Mouse (Mus musculus): Measurements from ENCODE around the gene Lhx6. TPM values are rescaled to one million over a fixed set of nuclear protein-coding genes. Genes with fewer than 3 reads are reported as not detected.

The Lhx6 gene
- polyA plus RNA-seq, 1 experiment, result 0.71 TPM

GRCm38 (mm10) chr2:36048164-36048563, 57.0 kb downstream of the Lhx6 start:
- Histone ChIP-seq H3K27ac (ENCODE audit: insufficient read depth, low read length) (no peak overlapping the region), H3K27me3 (ENCODE audit: control insufficient read depth, insufficient read depth, low read length) (no peaks in the 10 kb centered on the region), H3K36me3 (ENCODE audit: control insufficient read depth, insufficient read depth, low read length) (0 out of 2 replicates have a peak, but pooled peaks cover 2% of the 10 kb centered on the region), H3K4me1 (ENCODE audit: control insufficient read depth, insufficient read depth, insufficient read length) (peaks cover 6% of the 10 kb centered on the region; the same call in 1 of the 2 replicates), H3K4me3 (ENCODE audit: extremely low read depth, insufficient read depth, insufficient read length) (no peak overlapping the region; the same call in 1 of the 2 replicates)
- no peak for DNase-seq (ENCODE audit: low read depth in 1 of 2, low spot score in 2 of 2)
- no peak for TF ChIP-seq POLR2A (IDR thresholded peaks at IDR 0.05; ENCODE audit: low read depth, low read length)
- TF ChIP-seq CTCF (IDR thresholded peaks at IDR 0.05; ENCODE audit: extremely low read depth, insufficient read depth, insufficient read length, insufficient replicate concordance), result no peak
- WGBS, result 49% methylated on average over 8 of the region's 8 CpGs

- Histone ChIP-seq H3K36me3 (ENCODE audit: control insufficient read depth, insufficient read depth, low read length) (peaks cover 23% of the 10 kb centered on the region), H3K27ac (ENCODE audit: insufficient read depth, low read length) (no peak overlapping the region), H3K4me1 (ENCODE audit: control insufficient read depth, insufficient read depth, insufficient read length) (no peaks in the 10 kb centered on the region), H3K27me3 (ENCODE audit: control insufficient read depth, insufficient read depth, low read length) (no peaks in the 10 kb centered on the region), H3K4me3 (ENCODE audit: extremely low read depth, insufficient read depth, insufficient read length) (no peak overlapping the region)
- TF ChIP-seq POLR2A (IDR thresholded peaks at IDR 0.05; ENCODE audit: low read depth, low read length), result no peak
- no peak for TF ChIP-seq CTCF (IDR thresholded peaks at IDR 0.05; ENCODE audit: extremely low read depth, insufficient read depth, insufficient read length, insufficient replicate concordance)
- WGBS, result 52% methylated on average over 1 of the region's 1 CpGs
- DNase-seq (ENCODE audit: low read depth in 1 of 2, low spot score in 2 of 2), result no peak
Observed at GRCm38 (mm10) chr2:36040872-36041271, 64.3 kb downstream of the Lhx6 start.

- no peaks in the 10 kb centered on the region for H3K4me1 ChIP-seq (ENCODE audit: control insufficient read depth, insufficient read depth, insufficient read length)
- peaks cover 23% of the 10 kb centered on the region for H3K36me3 ChIP-seq (ENCODE audit: control insufficient read depth, insufficient read depth, low read length)
- DNase-seq (ENCODE audit: low read depth in 1 of 2, low spot score in 2 of 2), result no peak
- H3K27ac ChIP-seq (ENCODE audit: insufficient read depth, low read length), result no peak overlapping the region
- H3K27me3 ChIP-seq (ENCODE audit: control insufficient read depth, insufficient read depth, low read length), result no peaks in the 10 kb centered on the region
- TF ChIP-seq CTCF (IDR thresholded peaks at IDR 0.05; ENCODE audit: extremely low read depth, insufficient read depth, insufficient read length, insufficient replicate concordance) (no peak), POLR2A (IDR thresholded peaks at IDR 0.05; ENCODE audit: low read depth, low read length) (no peak)
- 89% methylated on average over 7 of the region's 7 CpGs for WGBS
- no peak overlapping the region for H3K4me3 ChIP-seq (ENCODE audit: extremely low read depth, insufficient read depth, insufficient read length)
Observed at GRCm38 (mm10) chr2:36039297-36039985, 65.8 kb downstream of the Lhx6 start.

- TF ChIP-seq POLR2A (IDR thresholded peaks at IDR 0.05; ENCODE audit: low read depth, low read length) (no peak), CTCF (IDR thresholded peaks at IDR 0.05; ENCODE audit: extremely low read depth, insufficient read depth, insufficient read length, insufficient replicate concordance) (no peak)
- no peaks in the 10 kb centered on the region for H3K27me3 ChIP-seq (ENCODE audit: control insufficient read depth, insufficient read depth, low read length)
- 48% methylated on average over 11 of the region's 11 CpGs for WGBS
- H3K4me1 ChIP-seq (ENCODE audit: control insufficient read depth, insufficient read depth, insufficient read length), result no peaks in the 10 kb centered on the region
- peaks cover 21% of the 10 kb centered on the region for H3K36me3 ChIP-seq (ENCODE audit: control insufficient read depth, insufficient read depth, low read length)
- H3K4me3 ChIP-seq (ENCODE audit: extremely low read depth, insufficient read depth, insufficient read length), result no peak overlapping the region
- no peak for DNase-seq (ENCODE audit: low read depth in 1 of 2, low spot score in 2 of 2)
- no peak overlapping the region for H3K27ac ChIP-seq (ENCODE audit: insufficient read depth, low read length)
Observed at GRCm38 (mm10) chr2:36035413-36036081, 69.7 kb downstream of the Lhx6 start.

GRCm38 (mm10) chr2:36034898-36035297, 70.3 kb downstream of the Lhx6 start:
- no peak for TF ChIP-seq CTCF (IDR thresholded peaks at IDR 0.05; ENCODE audit: extremely low read depth, insufficient read depth, insufficient read length, insufficient replicate concordance)
- TF ChIP-seq POLR2A (IDR thresholded peaks at IDR 0.05; ENCODE audit: low read depth, low read length), result no peak
- WGBS, result 46% methylated on average over 7 of the region's 7 CpGs
- Histone ChIP-seq H3K27ac (ENCODE audit: insufficient read depth, low read length) (no peak overlapping the region), H3K4me3 (ENCODE audit: extremely low read depth, insufficient read depth, insufficient read length) (no peak overlapping the region), H3K4me1 (ENCODE audit: control insufficient read depth, insufficient read depth, insufficient read length) (no peaks in the 10 kb centered on the region), H3K36me3 (ENCODE audit: control insufficient read depth, insufficient read depth, low read length) (peaks cover 21% of the 10 kb centered on the region), H3K27me3 (ENCODE audit: control insufficient read depth, insufficient read depth, low read length) (no peaks in the 10 kb centered on the region)
- no peak for DNase-seq (ENCODE audit: low read depth in 1 of 2, low spot score in 2 of 2)

- 91% methylated on average over 7 of the region's 7 CpGs for WGBS
- H3K4me3 ChIP-seq (ENCODE audit: extremely low read depth, insufficient read depth, insufficient read length), result no peak overlapping the region
- H3K4me1 ChIP-seq (ENCODE audit: control insufficient read depth, insufficient read depth, insufficient read length), result no peaks in the 10 kb centered on the region
- no peak for DNase-seq (ENCODE audit: low read depth in 1 of 2, low spot score in 2 of 2)
- TF ChIP-seq POLR2A (IDR thresholded peaks at IDR 0.05; ENCODE audit: low read depth, low read length) (no peak), CTCF (IDR thresholded peaks at IDR 0.05; ENCODE audit: extremely low read depth, insufficient read depth, insufficient read length, insufficient replicate concordance) (no peak)
- no peak overlapping the region for H3K27ac ChIP-seq (ENCODE audit: insufficient read depth, low read length)
- no peaks in the 10 kb centered on the region for H3K27me3 ChIP-seq (ENCODE audit: control insufficient read depth, insufficient read depth, low read length)
- peaks cover 15% of the 10 kb centered on the region for H3K36me3 ChIP-seq (ENCODE audit: control insufficient read depth, insufficient read depth, low read length)
Observed at GRCm38 (mm10) chr2:36033966-36034365, 71.2 kb downstream of the Lhx6 start.

GRCm38 (mm10) chr2:36032884-36033283, 72.3 kb downstream of the Lhx6 start:
- Histone ChIP-seq H3K4me3 (ENCODE audit: extremely low read depth, insufficient read depth, insufficient read length) (no peak overlapping the region), H3K4me1 (ENCODE audit: control insufficient read depth, insufficient read depth, insufficient read length) (no peaks in the 10 kb centered on the region), H3K27ac (ENCODE audit: insufficient read depth, low read length) (no peak overlapping the region), H3K27me3 (ENCODE audit: control insufficient read depth, insufficient read depth, low read length) (no peaks in the 10 kb centered on the region), H3K36me3 (ENCODE audit: control insufficient read depth, insufficient read depth, low read length) (peaks cover 10% of the 10 kb centered on the region)
- WGBS, result 81% methylated on average over 7 of the region's 7 CpGs
- no peak for TF ChIP-seq POLR2A (IDR thresholded peaks at IDR 0.05; ENCODE audit: low read depth, low read length)
- TF ChIP-seq CTCF (IDR thresholded peaks at IDR 0.05; ENCODE audit: extremely low read depth, insufficient read depth, insufficient read length, insufficient replicate concordance), result no peak
- no peak for DNase-seq (ENCODE audit: low read depth in 1 of 2, low spot score in 2 of 2)

Other genes with a start within 250 kb of the Lhx6 start
- gene Ttll11, start 125.5 kb downstream of the Lhx6 start, polyA plus RNA-seq (2012; rRNA removed), result 1.3 and 2.0 TPM in 2 replicates
- 25.9 and 28.5 TPM in 2 replicates for gene Ndufa8, start 56.0 kb downstream of the Lhx6 start, polyA plus RNA-seq (2012; rRNA removed)
- not detected in 2 replicates for gene Morn5, start 56.0 kb downstream of the Lhx6 start, polyA plus RNA-seq (2012; rRNA removed)
- gene Mrrf, start 31.0 kb upstream of the Lhx6 start, polyA plus RNA-seq (2012; rRNA removed), result 13.4 and 14.2 TPM in 2 replicates
- 5.5 and 6.1 TPM in 2 replicates for gene Rbm18, start 31.4 kb upstream of the Lhx6 start, polyA plus RNA-seq (2012; rRNA removed)
- 44.4 and 45.2 TPM in 2 replicates for gene Ptgs1, start 125.0 kb upstream of the Lhx6 start, polyA plus RNA-seq (2012; rRNA removed)

Measured in spleen, adult 2 months (tissue).